Mouse (Mus musculus): ENCODE measurements around the gene N4bp2.

GRCm38 (mm10) chr5:65760041-65760440 lies 3.3 kb upstream of the N4bp2 start:
- TF ChIP-seq CTCF (IDR thresholded peaks at IDR 0.05) = no peak
- no peak for TF ChIP-seq POLR2A (IDR thresholded peaks at IDR 0.05; ENCODE audit: insufficient read depth, low read depth, low read length)
- TF ChIP-seq EP300 (IDR thresholded peaks at IDR 0.05; ENCODE audit: insufficient read depth, low read depth, low read length) = no peak
